Mouse (Mus musculus) brain, embryonic 14.5 days (tissue): ENCODE data around the gene Coq4.

Source experiments
- CTCF ChIP-seq: fragments of 200-500 bp; IDR thresholded peaks from 2 replicates; pipeline ENCODE4 v1.5.1; 2012; ENCODE audit warnings: inconsistent platforms, mild to moderate bottlenecking, moderate library complexity, borderline replicate concordance; ENCODE audit not compliant: insufficient read depth, insufficient read length; ENCODE audit errors: extremely low read depth
- POLR2A ChIP-seq: fragments of 200-500 bp; IDR thresholded peaks from 2 replicates; pipeline ENCODE4 v1.6.1; 2012; ENCODE audit warnings: mild to moderate bottlenecking, inconsistent platforms, borderline replicate concordance; ENCODE audit not compliant: poor library complexity, insufficient read depth, insufficient read length, severe bottlenecking; ENCODE audit errors: extremely low read depth

GRCm38 (mm10) chr2:29767976-29768709 lies 19.1 kb upstream of the Coq4 start:
- TF ChIP-seq CTCF (no peak), POLR2A (no peak)
